19 mouse cellular contexts compared by ENCODE assay signal in the genomic region with DNA sequence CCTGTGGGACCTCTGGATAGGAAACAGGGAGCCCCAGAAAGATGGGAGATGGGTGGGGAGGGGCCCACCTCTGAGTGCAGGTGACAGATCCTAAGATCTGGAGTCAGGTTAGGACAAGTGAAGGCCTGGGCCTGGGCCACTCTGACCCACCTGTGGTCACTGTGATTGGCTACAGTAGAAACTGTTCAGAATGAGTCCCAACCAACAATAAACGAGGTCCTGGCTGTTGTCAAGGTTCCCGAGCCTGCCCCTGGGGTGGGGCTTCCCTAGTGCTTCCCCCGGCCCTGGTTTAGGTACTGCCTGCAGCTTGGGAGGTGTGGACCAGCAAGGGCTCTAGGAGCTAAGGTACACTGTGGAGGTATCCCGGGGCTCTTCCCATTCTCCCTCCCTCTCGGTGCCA. TPM values are rescaled to one million over a fixed set of nuclear protein-coding genes. Genes with fewer than 3 reads are reported as not detected.
DNase-seq lines count a peak whose midpoint lies in the region; ATAC-seq and TF ChIP-seq lines count a peak whose summit lies in the region.
"Had no signal": no experiment of that assay in that cellular context is flagged by ENCODE, and none has a peak within 500 bp of the region (broad histone marks: within the 10 kb centered on the region; RNA-seq: fewer than 3 reads in every experiment).

No protein-coding gene starts in this region.

- peak overlapping the region; percentile 25; the same call in 1 of the 2 replicates for H3K27ac ChIP-seq in embryonic facial prominence, embryonic 15.5 days (replicated peaks)
- H3K27ac ChIP-seq in embryonic facial prominence, embryonic 10.5 days (replicated peaks), result no peak overlapping the region
- H3K27ac ChIP-seq in heart, embryonic 16.5 days (ENCODE audit: low read length), result peak overlapping the region; percentile 50
- H3K27ac ChIP-seq in liver, postnatal 0 days (ENCODE audit: low read depth), result no peak overlapping the region
- no peak overlapping the region for H3K27ac ChIP-seq in liver, embryonic 12.5 days
- H3K27ac ChIP-seq in limb, embryonic 12.5 days, result 0 out of 2 replicates have a peak overlapping the region, but pooled peaks have one; percentile 25
- H3K27ac ChIP-seq: forebrain, embryonic 10.5 days; macrophage; midbrain, embryonic 13.5 days had no signal

- 56% methylated on average over 5 of the region's 5 CpGs for WGBS in embryonic facial prominence, embryonic 15.5 days
- 65% methylated on average over 5 of the region's 5 CpGs for WGBS in embryonic facial prominence, embryonic 10.5 days
- 65% methylated on average over 5 of the region's 5 CpGs for WGBS in heart, embryonic 16.5 days
- WGBS in liver, postnatal 0 days (ENCODE audit: insufficient replicate concordance), result 80% methylated on average over 5 of the region's 5 CpGs
- 59% methylated on average over 5 of the region's 5 CpGs for WGBS in liver, embryonic 12.5 days (ENCODE audit: insufficient replicate concordance)
- 58% methylated on average over 5 of the region's 5 CpGs for WGBS in limb, embryonic 12.5 days

- H3K9me3 ChIP-seq in embryonic facial prominence, embryonic 15.5 days (replicated peaks), result no peaks in the 10 kb centered on the region
- H3K9me3 ChIP-seq in embryonic facial prominence, embryonic 10.5 days, result peaks cover 3% of the 10 kb centered on the region; the same call in 1 of the 2 replicates
- peaks cover 4% of the 10 kb centered on the region for H3K9me3 ChIP-seq in heart, embryonic 16.5 days (replicated peaks; ENCODE audit: control insufficient read depth, low read length)
- H3K9me3 ChIP-seq in liver, postnatal 0 days (ENCODE audit: low read length), result peaks cover 3% of the 10 kb centered on the region; the same call in 1 of the 2 replicates
- H3K9me3 ChIP-seq in liver, embryonic 12.5 days (replicated peaks), result peaks cover 5% of the 10 kb centered on the region; the same call in 1 of the 2 replicates
- 0 out of 2 replicates have a peak, but pooled peaks cover 3% of the 10 kb centered on the region for H3K9me3 ChIP-seq in limb, embryonic 12.5 days
- H3K9me3 ChIP-seq: midbrain, embryonic 13.5 days had no signal

- no peak for TF ChIP-seq EP300 in liver, postnatal 0 days (IDR thresholded peaks at IDR 0.05; ENCODE audit: low read depth)

- no peaks in the 10 kb centered on the region for H3K27me3 ChIP-seq in embryonic facial prominence, embryonic 15.5 days
- no peaks in the 10 kb centered on the region for H3K27me3 ChIP-seq in embryonic facial prominence, embryonic 10.5 days (replicated peaks; ENCODE audit: low read depth, poor library complexity, severe bottlenecking)
- H3K27me3 ChIP-seq in heart, embryonic 16.5 days (ENCODE audit: control insufficient read depth, insufficient read depth, low read length), result no peaks in the 10 kb centered on the region
- H3K27me3 ChIP-seq in liver, postnatal 0 days (ENCODE audit: insufficient read depth, low read length), result no peaks in the 10 kb centered on the region
- no peaks in the 10 kb centered on the region for H3K27me3 ChIP-seq in liver, embryonic 12.5 days (replicated peaks)
- no peaks in the 10 kb centered on the region for H3K27me3 ChIP-seq in limb, embryonic 12.5 days
- H3K27me3 ChIP-seq: CH12.LX; midbrain, embryonic 13.5 days had no signal

- peaks cover 44% of the 10 kb centered on the region for H3K36me3 ChIP-seq in embryonic facial prominence, embryonic 15.5 days
- H3K36me3 ChIP-seq in embryonic facial prominence, embryonic 10.5 days (replicated peaks), result peaks cover 69% of the 10 kb centered on the region
- peaks cover 15% of the 10 kb centered on the region for H3K36me3 ChIP-seq in heart, embryonic 16.5 days (ENCODE audit: control insufficient read depth, insufficient read depth)
- H3K36me3 ChIP-seq in liver, postnatal 0 days (replicated peaks; ENCODE audit: insufficient read depth, low read length), result peaks cover 15% of the 10 kb centered on the region
- H3K36me3 ChIP-seq in liver, embryonic 12.5 days, result peaks cover 52% of the 10 kb centered on the region
- H3K36me3 ChIP-seq in limb, embryonic 12.5 days, result peaks cover 58% of the 10 kb centered on the region

- H3K4me2 ChIP-seq in embryonic facial prominence, embryonic 15.5 days (replicated peaks), result no peak overlapping the region
- H3K4me2 ChIP-seq in heart, embryonic 16.5 days (ENCODE audit: low read depth, low read length), result no peak overlapping the region
- H3K4me2 ChIP-seq in liver, postnatal 0 days (ENCODE audit: low read depth, low read length), result no peak overlapping the region
- no peak overlapping the region for H3K4me2 ChIP-seq in liver, embryonic 12.5 days
- H3K4me2 ChIP-seq in limb, embryonic 12.5 days, result no peak overlapping the region
- H3K4me2 ChIP-seq: lung, embryonic 14.5 days; midbrain, embryonic 13.5 days had no signal

- no peak for ATAC-seq in embryonic facial prominence, embryonic 15.5 days (ENCODE audit: insufficient number of reproducible peaks, low FRiP score, low TSS enrichment, low read depth)
- no peak for ATAC-seq in heart, embryonic 16.5 days (replicated peaks; ENCODE audit: extremely low read depth, insufficient read depth, low FRiP score)
- ATAC-seq in liver, postnatal 0 days, result no peak
- no peak for ATAC-seq in liver, embryonic 12.5 days
- no peak for ATAC-seq in limb, embryonic 12.5 days (ENCODE audit: insufficient number of reproducible peaks, insufficient read depth, low FRiP score, low TSS enrichment, low read depth)
- ATAC-seq: intestine, embryonic 16.5 days; midbrain, embryonic 13.5 days had no signal

- no peak overlapping the region for H3K9ac ChIP-seq in embryonic facial prominence, embryonic 15.5 days
- no peak overlapping the region for H3K9ac ChIP-seq in heart, embryonic 16.5 days (ENCODE audit: low read length)
- H3K9ac ChIP-seq in liver, postnatal 0 days (replicated peaks), result no peak overlapping the region
- H3K9ac ChIP-seq in liver, embryonic 12.5 days, result no peak overlapping the region
- no peak overlapping the region for H3K9ac ChIP-seq in limb, embryonic 12.5 days (replicated peaks)
- H3K9ac ChIP-seq: lung, embryonic 14.5 days; midbrain, embryonic 13.5 days had no signal

- no peak for TF ChIP-seq CTCF in liver, postnatal 0 days (IDR thresholded peaks at IDR 0.05; ENCODE audit: low read depth)

- H3K4me1 ChIP-seq in embryonic facial prominence, embryonic 15.5 days, result peaks cover 28% of the 10 kb centered on the region
- peaks cover 31% of the 10 kb centered on the region for H3K4me1 ChIP-seq in embryonic facial prominence, embryonic 10.5 days
- peaks cover 31% of the 10 kb centered on the region for H3K4me1 ChIP-seq in heart, embryonic 16.5 days (ENCODE audit: control insufficient read depth, insufficient read depth, low read length)
- peaks cover 14% of the 10 kb centered on the region for H3K4me1 ChIP-seq in liver, postnatal 0 days (ENCODE audit: insufficient read depth)
- peaks cover 34% of the 10 kb centered on the region for H3K4me1 ChIP-seq in liver, embryonic 12.5 days
- peaks cover 30% of the 10 kb centered on the region for H3K4me1 ChIP-seq in limb, embryonic 12.5 days (replicated peaks)

- DNase-seq in embryonic facial prominence, embryonic 10.5 days (ENCODE audit: low spot score), result no peak
- DNase-seq in heart, adult 18-20 months, result no peak
- DNase-seq in liver, postnatal 0 days, result peak; percentile 11
- DNase-seq in embryo, embryonic 10.5 days (ENCODE audit: low spot score), result no peak
- DNase-seq: adrenal gland, postnatal 10 days; gastrocnemius, postnatal 10 days; liver; right cerebral cortex, adult 18-20 months had no signal

- no peak overlapping the region for H3K4me3 ChIP-seq in embryonic facial prominence, embryonic 15.5 days (replicated peaks)
- no peak overlapping the region for H3K4me3 ChIP-seq in embryonic facial prominence, embryonic 10.5 days
- H3K4me3 ChIP-seq in heart, embryonic 16.5 days (ENCODE audit: low read length), result no peak overlapping the region
- no peak overlapping the region for H3K4me3 ChIP-seq in liver, postnatal 0 days (ENCODE audit: low read depth, low read length)
- no peak overlapping the region for H3K4me3 ChIP-seq in liver, embryonic 12.5 days
- no peak overlapping the region for H3K4me3 ChIP-seq in limb, embryonic 12.5 days (replicated peaks)
- H3K4me3 ChIP-seq: forebrain, embryonic 10.5 days; midbrain, embryonic 13.5 days; myocyte had no signal

RNA-seq across cellular contexts. Expression of a gene that starts 13.0 kb away (rescaled TPM):
- 6.3 and 6.9 TPM in 2 replicates for polyA plus RNA-seq in embryonic facial prominence, embryonic 15.5 days (2015; fragmentation: Nextera tagmentation; extraction: Ambion mirVana)
- 5.2 and 5.3 TPM in 2 replicates for polyA plus RNA-seq in embryonic facial prominence, embryonic 10.5 days (2016; fragmentation: Nextera tagmentation; extraction: Ambion mirVana)
- polyA plus RNA-seq in heart, embryonic 16.5 days (2015; fragmentation: Nextera tagmentation; extraction: Ambion mirVana), result 3.0 and 3.3 TPM in 2 replicates
- total RNA-seq in heart, adult 18-20 months (2021), result 1 to 10 TPM; 5.8 to 6.3 TPM
- 1.3 and 1.4 TPM in 2 replicates for polyA plus RNA-seq in liver, postnatal 0 days (2015; fragmentation: Nextera tagmentation; extraction: Ambion mirVana)
- 1.9 and 2.0 TPM in 2 replicates for polyA plus RNA-seq in liver, embryonic 12.5 days (2016; fragmentation: Nextera tagmentation; extraction: Ambion mirVana)
- polyA plus RNA-seq in limb, embryonic 12.5 days (2016; fragmentation: Nextera tagmentation; extraction: Ambion mirVana), result 4.4 and 5.7 TPM in 2 replicates

RNA-seq across cellular contexts. Expression of a gene that starts 53.1 kb away (rescaled TPM):
- 5.8 and 6.8 TPM in 2 replicates for polyA plus RNA-seq in embryonic facial prominence, embryonic 15.5 days (2015; fragmentation: Nextera tagmentation; extraction: Ambion mirVana)
- 4.4 and 4.7 TPM in 2 replicates for polyA plus RNA-seq in embryonic facial prominence, embryonic 10.5 days (2016; fragmentation: Nextera tagmentation; extraction: Ambion mirVana)
- polyA plus RNA-seq in heart, embryonic 16.5 days (2015; fragmentation: Nextera tagmentation; extraction: Ambion mirVana), result 4.7 and 4.9 TPM in 2 replicates
- total RNA-seq in heart, adult 18-20 months (2021), result 1 to 10 TPM; 5.3 to 5.7 TPM
- 0.79 and 0.87 TPM in 2 replicates for polyA plus RNA-seq in liver, postnatal 0 days (2015; fragmentation: Nextera tagmentation; extraction: Ambion mirVana)
- polyA plus RNA-seq in liver, embryonic 12.5 days (2016; fragmentation: Nextera tagmentation; extraction: Ambion mirVana), result 2.6 and 2.9 TPM in 2 replicates
- polyA plus RNA-seq in limb, embryonic 12.5 days (2016; fragmentation: Nextera tagmentation; extraction: Ambion mirVana), result 5.2 and 5.9 TPM in 2 replicates

RNA-seq across cellular contexts. Expression of a gene that starts 54.1 kb away (rescaled TPM):
- polyA plus RNA-seq in embryonic facial prominence, embryonic 15.5 days (2015; fragmentation: Nextera tagmentation; extraction: Ambion mirVana), result 41.2 and 41.8 TPM in 2 replicates
- 52.9 and 59.4 TPM in 2 replicates for polyA plus RNA-seq in embryonic facial prominence, embryonic 10.5 days (2016; fragmentation: Nextera tagmentation; extraction: Ambion mirVana)
- 24.7 and 25.2 TPM in 2 replicates for polyA plus RNA-seq in heart, embryonic 16.5 days (2015; fragmentation: Nextera tagmentation; extraction: Ambion mirVana)
- 10 to 100 TPM; 18.4 to 20.4 TPM for total RNA-seq in heart, adult 18-20 months (2021)
- 13.4 and 14.7 TPM in 2 replicates for polyA plus RNA-seq in liver, postnatal 0 days (2015; fragmentation: Nextera tagmentation; extraction: Ambion mirVana)
- 45.5 and 47.1 TPM in 2 replicates for polyA plus RNA-seq in liver, embryonic 12.5 days (2016; fragmentation: Nextera tagmentation; extraction: Ambion mirVana)
- polyA plus RNA-seq in limb, embryonic 12.5 days (2016; fragmentation: Nextera tagmentation; extraction: Ambion mirVana), result 45.2 and 46.5 TPM in 2 replicates

Comparison
In these comparisons a context has a peak if more than half of its experiments do, and no peak if none do; other contexts are left out.
1. H3K27ac ChIP-seq: peak in embryonic facial prominence, embryonic 15.5 days (single experiment), heart, embryonic 16.5 days (single experiment) and limb, embryonic 12.5 days (single experiment); none in embryonic facial prominence, embryonic 10.5 days (single experiment), liver, postnatal 0 days (single experiment) and liver, embryonic 12.5 days (single experiment).